Mouse (Mus musculus) brown adipose tissue, adult 24 weeks (tissue): ENCODE measurements around the gene Gabrr2. TPM values are rescaled to one million over a fixed set of nuclear protein-coding genes. Genes with fewer than 3 reads are reported as not detected.
"Not testable (repeated sequence)": the region's sequence is repeated elsewhere in the genome, so short reads cannot be mapped to it uniquely, and the experiment has no call there.

Source experiments
- H3K27ac ChIP-seq: fragments of 200-500 bp; replicated peaks from 2 replicates; pipeline ENCODE4 v1.5.1; 2012; ENCODE audit warnings: low read depth, mild to moderate bottlenecking, low read length
- H3K4me1 ChIP-seq: fragments of 200-500 bp; 2 replicates; pipeline ENCODE4 v1.6.1; 2012; ENCODE audit warnings: low read length, mixed read lengths; ENCODE audit not compliant: control insufficient read depth, insufficient read depth, insufficient read length
- H3K4me3 ChIP-seq: fragments of 200-500 bp; 2 replicates; pipeline ENCODE4 v1.5.1; 2012; ENCODE audit warnings: low read depth, mild to moderate bottlenecking, low read length, moderate library complexity; ENCODE audit not compliant: insufficient read depth
- polyA plus RNA-seq: library from polyadenylated mRNA; stranded (reverse); fragments of >200 nt; gene quantifications from 2 replicates; pipeline ENCODE4 v1.2.4, GENCODE M21; 2012; ENCODE audit not compliant: missing spikeins, insufficient read depth, insufficient read length

The Gabrr2 gene
- polyA plus RNA-seq, 1 experiment, result not detected

DNA sequence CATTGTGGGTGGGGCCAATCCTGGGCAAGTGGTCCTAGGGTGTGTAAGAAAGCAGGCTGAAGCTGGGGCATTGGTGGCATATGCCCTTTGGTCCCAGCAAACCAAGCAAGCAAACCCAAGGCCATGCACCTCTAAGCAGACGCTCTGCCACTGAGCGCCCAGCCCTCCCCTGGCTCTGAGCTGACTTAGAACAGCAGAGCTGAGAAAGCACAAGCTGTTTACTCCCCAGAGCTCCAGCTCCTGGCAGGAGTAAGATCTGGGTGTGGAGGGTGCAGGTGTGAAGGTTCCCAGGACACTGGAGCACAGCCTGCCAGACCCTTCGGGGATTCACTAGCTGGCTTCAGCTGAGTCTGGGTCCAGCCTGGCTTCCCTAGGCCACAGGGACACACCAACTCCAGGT is 15.7 kb downstream of the Gabrr2 start:
- Histone ChIP-seq H3K4me1 (no peaks in the 10 kb centered on the region), H3K4me3 (no peak overlapping the region), H3K27ac (no peak overlapping the region)

- Histone ChIP-seq H3K27ac (no peak overlapping the region), H3K4me3 (no peak overlapping the region), H3K4me1 (no peaks in the 10 kb centered on the region)
Measured at GRCm38 (mm10) chr4:33099118-33099694, 36.4 kb downstream of the Gabrr2 start.

DNA sequence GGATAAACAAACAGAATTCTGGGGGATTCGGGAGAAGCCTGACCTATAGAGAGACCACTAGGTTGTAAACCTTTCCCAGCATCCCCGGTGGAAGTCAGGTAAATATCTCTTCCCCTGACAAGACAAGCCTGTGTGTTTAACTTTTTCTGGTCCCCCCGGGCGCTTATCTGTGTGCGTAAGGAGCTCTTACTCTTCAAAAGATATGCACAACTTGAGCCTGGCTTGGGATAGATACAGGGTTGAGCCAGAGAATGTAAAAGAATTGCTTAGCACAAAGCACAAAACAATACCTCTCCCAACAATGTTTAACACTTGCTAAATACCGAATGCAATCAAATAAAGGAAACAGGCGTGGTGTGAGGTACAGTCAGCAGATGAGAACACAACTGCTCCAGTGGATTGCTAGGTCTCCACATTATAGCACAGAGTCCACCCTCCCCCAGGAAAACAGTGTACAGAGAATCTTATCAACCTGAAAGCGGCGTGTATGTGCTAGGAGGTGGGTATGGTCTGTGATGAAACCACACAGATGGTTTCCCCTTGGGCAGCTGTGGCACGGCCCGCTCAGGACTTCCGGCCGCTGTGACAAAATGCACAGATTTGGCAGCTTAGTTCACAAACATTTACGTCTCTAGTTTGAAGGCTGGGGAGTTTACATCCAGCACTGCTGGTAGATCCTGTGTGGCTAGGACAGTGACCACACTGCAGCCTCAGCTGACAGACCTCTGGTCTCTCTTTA is 47.1 kb downstream of the Gabrr2 start:
- H3K27ac ChIP-seq, result no peak overlapping the region
- H3K4me1 ChIP-seq, result no peaks in the 10 kb centered on the region
- H3K4me3 ChIP-seq, result no peak overlapping the region

- Histone ChIP-seq H3K27ac (no peak overlapping the region), H3K4me1 (no peaks in the 10 kb centered on the region), H3K4me3 (no peak overlapping the region)
Measured at GRCm38 (mm10) chr4:33110845-33111244, 48.0 kb downstream of the Gabrr2 start.

DNA sequence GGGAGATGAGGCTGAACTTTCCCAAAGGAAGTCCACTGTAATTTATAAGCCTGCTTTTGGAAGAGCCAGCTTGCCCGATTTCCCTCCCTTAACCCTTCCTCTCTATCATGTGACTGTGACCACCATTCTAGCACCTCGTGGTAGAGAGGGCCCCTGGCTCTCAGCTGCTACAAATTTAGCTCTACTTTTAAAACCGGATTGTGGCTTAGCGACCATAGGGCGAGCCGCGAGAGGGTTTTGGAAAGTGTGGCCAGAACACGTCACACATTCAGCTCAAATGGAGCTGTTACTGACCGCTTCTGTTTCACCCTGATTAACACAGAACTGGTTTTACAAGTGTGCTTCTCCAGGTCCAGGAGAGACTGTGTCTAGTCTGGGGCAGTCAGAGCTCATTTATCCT is 48.6 kb downstream of the Gabrr2 start:
- Histone ChIP-seq H3K4me3 (no peak overlapping the region), H3K4me1 (no peaks in the 10 kb centered on the region), H3K27ac (no peak overlapping the region)

DNA sequence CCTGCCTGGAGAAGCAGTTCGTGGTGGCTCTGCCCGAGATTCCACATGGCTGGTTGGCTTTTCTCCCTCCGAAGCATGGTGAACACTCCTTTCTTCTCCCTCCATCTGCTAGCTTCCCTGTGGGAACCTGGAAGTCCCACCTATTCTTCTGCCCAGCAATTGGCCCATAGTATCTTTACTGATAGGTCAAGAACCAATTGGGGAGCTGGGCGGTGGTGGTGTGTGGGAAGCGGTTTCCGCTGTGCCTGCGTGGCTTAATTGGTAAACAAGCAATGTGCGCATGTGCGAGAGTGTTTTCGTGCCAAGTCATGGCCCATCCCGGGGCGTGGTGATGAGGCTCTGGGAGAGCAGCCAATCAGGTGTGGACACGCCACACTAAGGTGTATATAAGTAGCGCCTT is 50.1 kb downstream of the Gabrr2 start:
- not testable (repeated sequence) for H3K4me3 ChIP-seq, H3K27ac ChIP-seq, H3K4me1 ChIP-seq

GRCm38 (mm10) chr4:33119118-33119517 is 56.3 kb downstream of the Gabrr2 start:
- H3K4me3 ChIP-seq, H3K4me1 ChIP-seq, H3K27ac ChIP-seq: not testable (repeated sequence)

DNA sequence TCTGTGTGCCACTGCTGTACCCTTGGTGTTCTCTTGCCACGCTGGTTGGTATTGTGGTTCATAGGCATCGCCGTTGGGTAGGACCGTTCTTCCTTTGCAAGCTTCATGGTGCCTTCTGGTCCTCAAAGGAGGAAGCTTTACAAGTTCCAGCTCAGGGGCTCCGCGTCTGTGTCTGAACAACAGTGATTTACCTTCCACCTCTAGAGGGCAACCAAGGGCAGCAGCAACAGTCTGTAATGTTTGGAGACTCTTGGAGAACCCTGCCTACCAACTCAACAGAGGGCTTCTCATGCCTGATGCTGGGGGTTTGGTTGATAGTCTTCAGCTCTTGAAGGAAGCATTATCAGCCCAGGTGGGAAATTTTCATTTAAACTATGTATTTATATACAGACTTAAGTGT is 61.7 kb downstream of the Gabrr2 start:
- H3K27ac ChIP-seq, result no peak overlapping the region
- no peak overlapping the region for H3K4me3 ChIP-seq
- no peaks in the 10 kb centered on the region for H3K4me1 ChIP-seq

DNA sequence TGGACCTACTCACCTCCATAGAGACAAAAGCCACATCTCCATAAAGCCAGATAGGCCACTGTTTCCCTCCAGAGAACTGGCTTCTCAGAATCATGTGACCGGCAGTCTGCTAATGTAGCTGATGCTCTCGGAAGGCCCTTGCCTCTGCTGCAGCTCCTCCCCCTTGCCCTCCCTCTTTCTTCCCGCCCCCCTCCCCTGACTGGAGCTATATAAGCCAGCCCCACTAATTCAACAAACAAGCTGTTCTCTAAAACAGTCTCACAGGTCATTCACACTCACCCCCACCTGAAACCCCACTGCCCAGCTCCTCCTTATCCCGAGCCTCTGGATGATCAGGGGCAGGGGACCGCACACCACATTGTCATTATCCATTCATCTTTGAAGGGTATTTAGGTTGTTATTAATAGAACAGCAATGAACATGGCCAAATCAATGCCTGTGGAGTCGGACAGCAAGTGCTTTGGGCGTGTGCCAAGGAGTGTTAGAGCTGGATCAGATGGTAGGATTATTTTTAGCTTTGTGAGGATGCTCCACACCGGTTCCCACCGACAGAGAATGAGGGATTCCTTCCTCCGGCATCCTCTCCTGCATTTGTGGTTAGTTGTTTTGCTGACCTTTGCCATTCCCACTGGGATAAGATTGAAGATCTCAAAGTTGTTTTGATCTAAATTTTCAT is 62.7 kb downstream of the Gabrr2 start:
- no peak overlapping the region for H3K4me3 ChIP-seq
- no peak overlapping the region for H3K27ac ChIP-seq
- no peaks in the 10 kb centered on the region for H3K4me1 ChIP-seq

GRCm38 (mm10) chr4:33132221-33132620 is 69.4 kb downstream of the Gabrr2 start, which contains the start of gene Gabrr1:
Gene Gabrr1 (plus strand): TSS chr4:33132521.
- Histone ChIP-seq H3K27ac (no peak within 1 kb of the TSS), H3K4me1 (no peaks in the 10 kb centered on the region), H3K4me3 (no peak within 1 kb of the TSS)

Other genes with a start within 250 kb of the Gabrr2 start
- gene Ankrd6, start 112.2 kb upstream of the Gabrr2 start, polyA plus RNA-seq, result 0.58 and 0.59 TPM in 2 replicates
- gene Rragd, start 80.0 kb upstream of the Gabrr2 start, polyA plus RNA-seq, result 1.4 and 6.6 TPM in 2 replicates
- 38.1 and 39.7 TPM in 2 replicates for gene Ube2j1, start 31.6 kb upstream of the Gabrr2 start, polyA plus RNA-seq
- gene Gabrr1, start 69.5 kb downstream of the Gabrr2 start, polyA plus RNA-seq, result not detected in 2 replicates
- 3.4 and 5.0 TPM in 2 replicates for gene Pm20d2, start 126.7 kb downstream of the Gabrr2 start, polyA plus RNA-seq
- gene Srsf12, start 146.0 kb downstream of the Gabrr2 start, polyA plus RNA-seq, result not detected in 2 replicates
- gene Pnrc1, start 227.2 kb downstream of the Gabrr2 start, polyA plus RNA-seq, result 63.7 and 80.5 TPM in 2 replicates
- 12.1 and 16.6 TPM in 2 replicates for gene Rngtt, start 247.3 kb downstream of the Gabrr2 start, polyA plus RNA-seq